Mouse (Mus musculus) neural tube, embryonic 11.5 days (tissue): Measurements from ENCODE around the gene Pqlc2. TPM values are rescaled to one million over a fixed set of nuclear protein-coding genes. Genes with fewer than 3 reads are reported as not detected.

Source experiments
- ATAC-seq: fragments of 200-750 bp; cut with Nextera tagmentation; 2 replicates; pipeline ENCODE4 v1.8.0; 2017; ENCODE audit warnings: moderate number of reproducible peaks, mild to moderate bottlenecking, moderate TSS enrichment, moderate library complexity; ENCODE audit not compliant: insufficient read depth, low FRiP score, low TSS enrichment
- DNase-seq: peaks from one replicate; pipeline ENCODE4 v3.0.0-alpha.2; 2015; ENCODE audit warnings: low spot score
- H3K27ac ChIP-seq: fragments of 300-500 bp; sonication (generic); 2 replicates; pipeline ENCODE4 v1.5.1; 2014; ENCODE audit warnings: low read depth, mild to moderate bottlenecking, low read length
- H3K27me3 ChIP-seq: fragments of 300-500 bp; sonication (generic); 2 replicates; pipeline ENCODE4 v1.6.1; 2014; ENCODE audit warnings: mild to moderate bottlenecking, low read length, mixed read lengths; ENCODE audit not compliant: control insufficient read depth, insufficient read depth
- H3K36me3 ChIP-seq: fragments of 300-500 bp; sonication (generic); 2 replicates; pipeline ENCODE4 v1.6.1; 2014; ENCODE audit warnings: mild to moderate bottlenecking, low read length, moderate library complexity, mixed read lengths; ENCODE audit not compliant: control insufficient read depth, insufficient read depth
- H3K4me1 ChIP-seq: fragments of 300-500 bp; sonication (generic); 2 replicates; pipeline ENCODE4 v1.6.1; 2014; ENCODE audit warnings: low read length, mixed read lengths; ENCODE audit not compliant: control insufficient read depth, insufficient read depth
- H3K4me2 ChIP-seq: fragments of 300-500 bp; sonication (generic); 2 replicates; pipeline ENCODE4 v1.6.1; 2014; ENCODE audit warnings: low read depth, mild to moderate bottlenecking, moderate library complexity
- H3K4me3 ChIP-seq: fragments of 300-500 bp; sonication (generic); 2 replicates; pipeline ENCODE4 v1.5.1; 2014; ENCODE audit warnings: low read depth, low read length
- H3K9ac ChIP-seq: fragments of 300-500 bp; sonication (generic); 2 replicates; pipeline ENCODE4 v1.6.1; 2014; ENCODE audit warnings: mild to moderate bottlenecking, low read length
- H3K9me3 ChIP-seq: fragments of 300-500 bp; sonication (generic); 2 replicates; pipeline ENCODE4 v1.6.1; 2016; ENCODE audit warnings: low read length; ENCODE audit not compliant: control insufficient read depth
- WGBS: fragments of 180-500 bp; shearing (Covaris S2); extraction: QIAGEN DNeasy Blood & Tissue Kit; methylation state at CpG from one replicate; pipeline ENCODE4 v1.1.7; 2014; 5-methylcytosine and 5-hydroxymethylcytosine counted together
- polyA plus RNA-seq: library from polyadenylated mRNA; unstranded; fragments of >200 nt; fragmentation: Nextera tagmentation; extraction: Ambion mirVana; gene quantifications from 2 replicates; pipeline ENCODE4 v1.2.1, GENCODE M21; 2014

Pqlc2 gene
- polyA plus RNA-seq, 1 experiment from 2014 or later = 12.8 TPM

GRCm38 (mm10) chr4:139310899-139311701 is 592 bp upstream of the Pqlc2 start:
- WGBS = under 1% methylated on average over 53 of the region's 53 CpGs
- peak overlapping the region; percentile 85 for H3K4me3 ChIP-seq
- H3K27ac ChIP-seq = no peak overlapping the region
- no peaks in the 10 kb centered on the region for H3K9me3 ChIP-seq
- DNase-seq (no peak), ATAC-seq (peak; percentile 70)
- peaks cover 3% of the 10 kb centered on the region; the same call in 1 of the 2 replicates for H3K36me3 ChIP-seq
- H3K27me3 ChIP-seq = 0 out of 2 replicates have a peak, but pooled peaks cover 2% of the 10 kb centered on the region
- H3K4me2 ChIP-seq = peak overlapping the region; percentile 98
- H3K9ac ChIP-seq = peak overlapping the region; percentile 88
- peaks cover 5% of the 10 kb centered on the region; the same call in 1 of the 2 replicates for H3K4me1 ChIP-seq

DNA sequence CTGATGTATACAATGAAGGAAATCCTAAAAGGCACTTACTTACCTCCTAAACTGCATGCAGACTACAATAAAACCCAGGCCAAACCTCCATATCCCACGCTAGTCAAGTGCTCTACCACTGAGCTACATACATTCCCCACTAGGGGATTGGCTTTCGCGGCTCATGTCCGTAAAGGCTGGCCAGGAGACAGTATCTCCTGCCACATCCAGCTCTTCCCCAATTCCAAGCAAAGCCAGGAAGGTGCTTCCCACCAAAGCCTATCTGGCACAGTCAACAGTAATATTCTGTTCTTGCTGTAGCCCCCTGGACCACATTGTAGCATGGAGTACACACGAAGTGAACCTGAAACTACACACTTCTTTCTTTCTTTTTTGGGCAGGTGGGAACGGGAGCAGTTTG is 857 bp downstream of the Pqlc2 start:
- WGBS = 21% methylated on average over 6 of the region's 6 CpGs
- Histone ChIP-seq H3K36me3 (peaks cover 1% of the 10 kb centered on the region; the same call in 1 of the 2 replicates), H3K4me3 (peak overlapping the region; percentile 85)

GRCm38 (mm10) chr4:139307916-139308315 is 2.6 kb downstream of the Pqlc2 start:
- Histone ChIP-seq H3K4me3 (no peak overlapping the region), H3K27ac (no peak overlapping the region), H3K9me3 (no peaks in the 10 kb centered on the region), H3K27me3 (0 out of 2 replicates have a peak, but pooled peaks cover 2% of the 10 kb centered on the region), H3K4me1 (peaks cover 5% of the 10 kb centered on the region; the same call in 1 of the 2 replicates), H3K9ac (no peak overlapping the region), H3K4me2 (no peak overlapping the region), H3K36me3 (no peaks in the 10 kb centered on the region)
- DNase-seq (no peak), ATAC-seq (no peak)
- WGBS = 85% methylated on average over 5 of the region's 5 CpGs

More for the DNA sequence above, 857 bp downstream of the Pqlc2 start:
- DNase-seq (no peak), ATAC-seq (no peak)
- Histone ChIP-seq H3K27me3 (0 out of 2 replicates have a peak, but pooled peaks cover 2% of the 10 kb centered on the region), H3K9me3 (no peaks in the 10 kb centered on the region), H3K4me1 (peaks cover 5% of the 10 kb centered on the region; the same call in 1 of the 2 replicates), H3K27ac (no peak overlapping the region), H3K9ac (peak overlapping the region; percentile 88), H3K4me2 (peak overlapping the region; percentile 98)

- H3K27me3 ChIP-seq = no peaks in the 10 kb centered on the region
- no peaks in the 10 kb centered on the region for H3K36me3 ChIP-seq
- no peak for DNase-seq
- no peak overlapping the region for H3K27ac ChIP-seq
- no peak overlapping the region for H3K4me2 ChIP-seq
- WGBS = 94% methylated on average over 3 of the region's 3 CpGs
- H3K4me3 ChIP-seq = no peak overlapping the region
- H3K4me1 ChIP-seq = no peaks in the 10 kb centered on the region
- ATAC-seq = no peak
- H3K9me3 ChIP-seq = no peaks in the 10 kb centered on the region
- H3K9ac ChIP-seq = no peak overlapping the region
These were observed 5.0 kb downstream of the Pqlc2 start for GRCm38 (mm10) chr4:139305521-139305920.

DNA sequence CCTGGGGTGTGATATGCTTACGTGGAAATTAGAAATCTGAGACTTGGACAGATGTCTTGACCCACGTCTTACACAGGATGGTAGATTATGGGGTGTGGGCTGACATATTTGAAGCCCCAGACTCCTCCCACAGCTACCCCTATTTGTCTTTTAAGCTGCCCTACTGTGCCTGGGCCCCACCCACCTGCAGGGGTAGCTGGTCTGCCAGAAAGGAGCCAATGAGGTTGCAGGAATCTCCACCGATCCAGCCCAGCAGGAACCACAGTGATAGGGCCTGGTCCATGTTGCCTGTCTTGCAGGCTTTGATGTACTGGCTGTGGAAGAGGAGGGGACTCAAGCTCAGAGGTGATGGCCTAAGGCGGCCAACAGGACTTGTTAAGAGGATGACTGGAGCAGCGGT is 8.3 kb downstream of the Pqlc2 start:
- H3K4me2 ChIP-seq = no peak overlapping the region
- no peak for DNase-seq
- no peaks in the 10 kb centered on the region for H3K36me3 ChIP-seq
- no peaks in the 10 kb centered on the region for H3K27me3 ChIP-seq
- 61% methylated on average over 5 of the region's 5 CpGs for WGBS
- no peak overlapping the region for H3K9ac ChIP-seq
- H3K9me3 ChIP-seq = no peaks in the 10 kb centered on the region
- ATAC-seq = no peak
- H3K4me3 ChIP-seq = no peak overlapping the region
- H3K4me1 ChIP-seq = no peaks in the 10 kb centered on the region
- no peak overlapping the region for H3K27ac ChIP-seq

DNA sequence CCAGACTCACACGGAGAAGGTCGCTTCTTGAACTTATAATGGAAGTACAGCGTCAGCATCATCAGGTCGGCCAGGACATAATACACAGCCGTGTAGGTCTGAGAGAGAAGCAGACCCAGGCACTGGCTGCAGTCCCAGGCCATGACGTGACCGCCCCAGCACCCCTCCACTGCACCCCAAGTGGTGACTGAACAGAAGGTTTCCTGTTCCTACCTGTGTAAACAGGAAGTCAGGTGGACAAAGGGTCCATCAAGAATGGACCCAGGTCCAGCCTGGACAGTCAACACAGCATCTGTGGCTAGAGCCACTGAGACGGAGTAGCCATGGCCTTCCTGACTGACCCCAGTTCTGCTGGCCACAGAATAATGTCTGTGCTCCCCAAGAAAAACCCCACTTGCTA is 8.7 kb downstream of the Pqlc2 start:
- Histone ChIP-seq H3K4me3 (no peak overlapping the region), H3K36me3 (no peaks in the 10 kb centered on the region)
- WGBS = 92% methylated on average over 8 of the region's 8 CpGs

DNA sequence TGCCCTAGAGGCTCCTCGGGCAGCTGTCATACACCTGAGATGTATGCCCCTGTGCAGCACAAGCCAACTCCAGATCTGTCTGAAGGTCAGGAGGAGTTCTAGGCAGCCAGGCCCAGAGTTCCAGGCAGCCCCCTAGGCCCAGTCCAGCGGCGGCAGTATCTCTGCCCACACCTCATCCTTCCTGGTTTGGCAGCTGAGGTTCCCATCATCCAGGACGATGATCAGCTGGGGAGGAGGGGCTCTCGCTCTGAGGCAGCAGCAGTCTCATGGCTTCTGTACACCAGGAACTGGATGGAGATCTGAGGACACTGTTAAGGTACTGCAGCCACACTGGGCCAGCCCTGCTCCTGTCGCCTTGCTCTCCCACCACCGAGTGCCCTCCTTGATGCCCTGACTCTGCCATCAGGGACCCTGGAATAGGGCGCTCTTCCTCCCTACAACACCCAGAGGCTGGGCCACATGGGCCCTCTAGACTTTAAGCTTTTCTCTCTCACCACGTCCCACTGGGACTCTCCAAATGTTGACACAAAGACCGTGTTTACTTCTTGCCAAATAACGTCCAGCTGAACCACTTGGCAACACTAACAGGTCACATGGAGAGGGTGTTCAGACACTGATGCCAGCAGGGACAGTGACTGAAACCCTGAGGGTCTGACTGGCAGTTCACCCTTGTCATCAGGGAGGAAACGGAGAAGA is 11.7 kb downstream of the Pqlc2 start:
- Histone ChIP-seq H3K36me3 (no peaks in the 10 kb centered on the region), H3K9me3 (no peaks in the 10 kb centered on the region)
- ATAC-seq = no peak

More for the DNA sequence above, 8.7 kb downstream of the Pqlc2 start:
- Histone ChIP-seq H3K9ac (no peak overlapping the region), H3K27ac (no peak overlapping the region), H3K4me1 (no peaks in the 10 kb centered on the region), H3K27me3 (no peaks in the 10 kb centered on the region), H3K9me3 (no peaks in the 10 kb centered on the region), H3K4me2 (no peak overlapping the region)
- ATAC-seq = no peak
- no peak for DNase-seq

GRCm38 (mm10) chr4:139297566-139297965 is 12.9 kb downstream of the Pqlc2 start:
- no peak for ATAC-seq
- WGBS = 89% methylated on average over 4 of the region's 4 CpGs
- H3K36me3 ChIP-seq = no peaks in the 10 kb centered on the region
- no peak overlapping the region for H3K4me2 ChIP-seq
- H3K27me3 ChIP-seq = no peaks in the 10 kb centered on the region
- no peak overlapping the region for H3K4me3 ChIP-seq
- H3K4me1 ChIP-seq = no peaks in the 10 kb centered on the region
- no peak overlapping the region for H3K27ac ChIP-seq
- H3K9ac ChIP-seq = no peak overlapping the region
- DNase-seq = no peak
- H3K9me3 ChIP-seq = no peaks in the 10 kb centered on the region

More for the DNA sequence above, 11.7 kb downstream of the Pqlc2 start:
- Histone ChIP-seq H3K4me3 (no peak overlapping the region), H3K27me3 (no peaks in the 10 kb centered on the region), H3K9ac (no peak overlapping the region), H3K4me2 (no peak overlapping the region), H3K4me1 (no peaks in the 10 kb centered on the region), H3K27ac (no peak overlapping the region)
- DNase-seq = no peak
- WGBS = 89% methylated on average over 12 of the region's 12 CpGs
